Mouse (Mus musculus) left cerebral cortex, adult 2 months (tissue): Measurements from ENCODE around the gene Tom1l2. TPM values are rescaled to one million over a fixed set of nuclear protein-coding genes. Genes with fewer than 3 reads are reported as not detected.

ENCODE experiments used
- DNase-seq, 2 experiments: peaks; one replicate each; pipeline ENCODE4 v3.0.0; 2021 to 2022; ENCODE audit warnings: low spot score in 2 of 2, mixed read lengths in 1 of 2; ENCODE audit errors: extremely low spot score in 1 of 2
- H3K27ac ChIP-seq: fragments of 200-600 bp; 2 replicates; pipeline ENCODE4 v1.8.1; 2022
- H3K4me3 ChIP-seq: fragments of 200-600 bp; 2 replicates; pipeline ENCODE4 v1.8.1; 2022
- CTCF ChIP-seq: fragments of 200-600 bp; IDR thresholded peaks from 2 replicates; pipeline ENCODE4 v1.8.1; 2022; ENCODE audit warnings: antibody characterized with exemption, mild to moderate bottlenecking, moderate library complexity
- intact Hi-C: fragments of 180-260 bp; cut with DNase I; formaldehyde crosslinking; loops from one replicate; pipeline ENCODE4 v1.15.1; 2025
- microRNA-seq, 2 experiments: library from miRNA; unstranded; fragments of <30 nt; microRNA quantifications; one replicate each; pipeline ENCODE4 v1.2.0; 2021
- total RNA-seq, 2 experiments: library from RNA; stranded (reverse); gene quantifications; 2 replicates each; pipeline ENCODE4 v1.2.3; 2021

The Tom1l2 gene
- total RNA-seq, 2 experiments from 2014 or later = 216 to 221 TPM

DNA sequence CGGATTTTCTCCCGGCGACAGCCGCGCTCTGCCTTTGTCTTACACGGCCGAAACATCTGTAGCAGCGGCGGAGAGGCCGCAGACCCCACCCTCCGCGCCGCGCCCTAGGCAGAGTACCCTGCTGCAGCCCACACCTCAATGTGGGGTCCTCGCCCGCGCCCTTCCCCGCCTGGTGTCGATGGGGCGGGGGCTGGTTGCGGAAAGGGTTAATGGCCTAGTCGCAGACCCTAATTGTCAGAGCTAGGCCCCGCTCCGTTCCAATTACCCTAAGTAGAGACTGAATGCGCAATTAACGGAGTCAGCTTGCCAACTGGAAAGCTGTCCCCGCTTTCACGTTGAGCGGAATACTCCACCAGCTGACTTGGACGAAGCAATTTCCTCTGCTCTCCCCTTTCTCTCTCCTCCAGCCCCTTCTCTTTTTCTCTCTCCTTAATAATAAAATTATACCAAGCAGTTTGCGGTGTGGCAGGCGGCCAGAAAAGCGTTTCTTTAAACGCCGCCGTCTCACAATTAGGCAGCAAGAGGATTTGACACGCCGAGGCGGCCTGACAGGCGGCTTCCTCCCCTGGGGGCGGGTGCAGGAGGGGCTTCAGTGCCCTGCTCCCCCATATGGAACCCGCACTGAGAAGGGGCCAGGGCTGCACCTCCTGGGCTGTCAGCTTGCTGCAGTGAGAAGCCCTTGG is 175.6 kb downstream of the Tom1l2 start:
- Histone ChIP-seq H3K4me3 (peak overlapping the region; percentile 77), H3K27ac (peak overlapping the region; percentile 93)
- intact Hi-C loops = loop anchor here (1.0 to 2.0 kb wide), 3 partner anchors 38 to 72 kb away; partner anchors contain the start of gene Rai1
- TF ChIP-seq CTCF = no peak
- peak; percentile 59 to 72 for DNase-seq

Small RNAs within 50 kb of the gene (microRNA-seq; reads per million reads assigned to microRNA genes)
- gene Gm27711 (0 reads per million in 2 experiments), gene Mir6921 (0.72 to 0.97 reads per million in 2 experiments), gene Mir6922 (0 to 0.97 reads per million in 2 experiments)

Other genes with a start within 250 kb of the Tom1l2 start
- gene Rai1, start 247.9 kb downstream of the Tom1l2 start, total RNA-seq = 10 to 100 TPM; 85.4 to 86.3 TPM
- 10 to 100 TPM; 50.1 to 66.1 TPM for gene Srebf1, start 130.3 kb downstream of the Tom1l2 start, total RNA-seq
- 10 to 100 TPM; 11.7 to 12.5 TPM for gene Drc3, start 424 bp upstream of the Tom1l2 start, total RNA-seq
- gene Gid4, start 64.2 kb upstream of the Tom1l2 start, total RNA-seq = 10 to 100 TPM; 52.6 to 52.7 TPM
- 10 to 100 TPM; 24.6 to 32.7 TPM for gene Atpaf2, start 65.6 kb upstream of the Tom1l2 start, total RNA-seq
- gene Drg2, start 101.7 kb upstream of the Tom1l2 start, total RNA-seq = 10 to 100 TPM; 71.7 to 73.3 TPM
- under 1 TPM; 0.11 to 0.19 TPM for gene Myo15, start 116.4 kb upstream of the Tom1l2 start, total RNA-seq
- gene Alkbh5, start 183.5 kb upstream of the Tom1l2 start, total RNA-seq = 10 to 100 TPM; 56.2 to 58.2 TPM